Mouse (Mus musculus): ENCODE measurements around the gene Mindy3.
"Not testable (repeated sequence)": the region's sequence is repeated elsewhere in the genome, so short reads cannot be mapped to it uniquely, and the experiment has no call there.

Gene Mindy3

DNA sequence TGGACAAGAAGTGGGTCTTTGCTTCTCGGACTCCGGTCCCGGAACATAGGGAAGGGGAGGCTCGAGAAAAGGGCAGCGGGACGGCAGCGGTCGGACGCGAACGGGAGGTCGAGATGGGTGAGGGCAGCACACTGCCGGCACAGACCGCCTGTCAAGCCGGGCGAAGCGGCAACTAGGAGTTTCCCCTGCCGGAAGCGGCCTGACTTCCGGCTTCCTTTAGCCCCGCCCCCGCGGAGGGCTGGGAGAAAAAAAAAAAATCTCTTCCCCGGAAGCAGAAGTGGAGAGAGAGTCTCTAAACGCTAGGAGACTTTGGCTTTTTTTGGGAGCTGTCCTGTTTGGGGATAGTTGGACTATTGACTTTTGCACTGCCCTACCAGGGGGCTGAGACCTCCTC lies at the start of gene Mindy3:
Gene Mindy3, minus strand, starts transcription at position 209 of the 394 bp plus-strand sequence.
- DNase-seq: peak; percentile 93 to 96

DNA sequence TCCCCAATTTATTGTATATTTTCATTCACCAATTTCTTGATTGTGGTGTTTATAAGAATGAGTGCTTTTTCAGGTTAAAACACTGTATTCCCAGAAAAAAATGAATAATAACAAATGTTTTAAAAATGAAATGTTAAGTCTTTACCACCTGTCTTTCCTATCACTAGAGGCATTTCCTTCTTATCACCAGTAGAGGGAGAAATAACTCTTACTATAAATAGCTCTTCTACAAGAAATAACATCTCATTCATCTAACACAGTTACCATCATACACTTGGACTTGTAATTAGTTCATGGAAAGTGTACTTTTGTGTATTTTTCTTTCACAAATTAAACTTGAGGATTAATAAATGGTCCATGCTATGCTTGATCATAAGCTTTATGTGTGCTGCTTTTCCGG lies 40.5 kb upstream of the Mindy3 start:
- no peak for DNase-seq

DNA sequence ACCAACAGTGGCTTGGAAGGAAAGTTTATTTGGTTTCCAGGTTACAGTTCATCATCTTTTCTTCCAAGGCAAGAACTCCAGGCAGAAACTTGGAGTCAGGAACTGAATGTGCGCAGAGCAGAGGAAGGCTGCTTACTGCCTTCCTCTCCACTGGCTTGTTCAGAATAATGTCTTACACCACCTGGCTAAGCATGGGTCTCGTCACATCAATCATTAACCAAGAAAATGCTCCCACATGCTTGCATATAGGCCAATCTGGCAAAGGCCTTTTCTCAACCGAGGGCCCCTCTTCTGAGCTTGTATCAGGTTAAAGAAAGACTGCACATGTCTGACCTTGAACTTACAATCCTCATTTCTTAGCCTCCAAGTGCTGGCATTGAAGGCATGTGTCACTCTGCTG lies 30.8 kb upstream of the Mindy3 start:
- DNase-seq: no peak

DNA sequence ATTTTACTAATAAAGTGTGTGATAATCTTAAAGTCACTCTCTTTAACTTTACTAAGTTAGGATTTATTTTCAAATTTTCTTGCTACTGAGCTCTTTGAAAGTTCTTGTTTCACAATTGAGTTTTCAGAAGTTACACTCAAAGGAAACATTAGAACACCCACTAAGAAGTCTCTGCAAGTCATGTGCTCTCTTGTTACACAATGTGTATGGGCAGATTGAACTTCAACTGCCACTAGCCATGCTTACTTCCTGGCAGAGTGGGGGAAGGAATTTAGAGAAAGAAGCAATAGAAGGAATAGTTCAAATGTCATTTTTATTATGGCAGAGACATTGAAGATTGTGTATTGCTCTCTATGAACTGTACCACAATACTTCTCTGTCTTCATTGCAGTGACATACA lies 20.9 kb upstream of the Mindy3 start:
- DNase-seq: no peak

DNA sequence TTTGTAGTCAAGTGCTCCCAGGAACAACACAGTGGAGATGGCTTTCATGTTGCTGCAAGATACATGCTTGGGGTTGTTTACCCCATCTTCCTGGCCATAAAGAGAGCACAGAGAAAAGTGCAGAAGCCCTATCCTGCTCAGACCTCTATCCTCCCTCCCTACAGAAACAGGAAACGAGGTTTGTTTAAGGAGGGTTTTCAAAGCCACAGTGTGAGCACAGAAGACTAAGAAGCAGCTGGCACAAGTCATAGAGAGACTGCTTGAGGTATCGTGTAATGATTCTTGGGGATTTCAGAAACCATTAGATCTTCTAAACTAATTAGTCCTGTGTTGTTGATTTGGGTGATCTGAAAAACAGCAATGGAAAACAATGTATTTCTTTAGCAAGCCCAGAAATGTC lies 20.3 kb upstream of the Mindy3 start:
- DNase-seq: no peak

DNA sequence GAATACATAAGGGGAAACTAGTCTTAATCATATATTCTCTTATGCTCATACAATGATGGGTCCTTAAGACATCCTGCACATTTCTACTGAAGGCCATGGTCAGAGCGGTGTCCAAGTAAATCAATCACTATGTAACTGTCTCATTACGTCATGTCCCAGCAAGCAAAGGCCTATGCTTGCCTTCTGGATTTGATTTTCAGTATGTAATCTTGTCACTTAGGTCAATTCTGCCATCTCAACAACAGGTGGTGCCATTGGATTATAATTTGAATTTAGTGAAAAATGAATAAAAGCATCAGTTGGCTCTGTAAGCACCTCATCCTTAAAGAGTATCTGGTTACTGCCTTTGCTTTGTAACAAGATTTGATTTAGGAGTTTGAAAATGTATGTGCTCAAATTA lies 18.9 kb upstream of the Mindy3 start:
- no peak for DNase-seq

DNA sequence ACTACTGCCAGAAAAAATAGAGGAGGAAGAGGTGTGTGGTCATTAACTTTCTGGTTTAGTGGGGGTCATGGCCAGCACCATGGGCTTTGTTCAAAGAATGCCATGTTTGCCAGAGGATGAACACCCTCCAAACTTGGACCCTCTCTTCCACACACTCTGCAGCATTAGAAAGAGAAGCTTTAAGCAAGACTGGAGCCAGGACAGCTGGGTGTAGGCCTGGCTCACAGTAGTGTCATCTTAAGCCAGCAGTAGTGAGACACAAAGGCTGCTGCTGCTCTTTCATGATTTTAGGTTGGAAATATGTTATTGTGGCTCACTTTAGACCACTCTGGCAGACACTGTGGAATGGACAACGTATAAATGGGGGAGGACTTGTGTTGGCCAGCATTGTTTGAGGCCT lies 12.8 kb upstream of the Mindy3 start:
- no peak for DNase-seq

DNA sequence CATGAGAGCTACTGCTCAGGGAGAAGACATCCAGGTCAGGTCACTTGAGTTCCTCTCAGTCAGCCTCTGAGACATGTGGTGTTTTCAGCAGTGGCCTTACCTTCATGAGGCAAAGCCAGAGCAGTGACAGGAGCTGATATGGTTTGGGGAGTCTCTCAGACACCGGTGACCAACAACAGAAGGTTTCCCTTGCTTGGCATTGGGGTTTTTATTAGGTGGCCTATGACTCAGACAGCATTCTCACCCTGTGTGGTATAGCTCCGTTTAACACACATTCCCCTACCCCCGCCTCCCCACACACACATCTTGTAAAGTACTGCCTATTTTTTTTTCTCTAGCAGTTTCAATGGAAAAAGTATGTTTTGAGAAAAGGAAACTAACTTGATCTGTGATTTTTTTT lies 5.1 kb upstream of the Mindy3 start:
- DNase-seq: no peak

DNA sequence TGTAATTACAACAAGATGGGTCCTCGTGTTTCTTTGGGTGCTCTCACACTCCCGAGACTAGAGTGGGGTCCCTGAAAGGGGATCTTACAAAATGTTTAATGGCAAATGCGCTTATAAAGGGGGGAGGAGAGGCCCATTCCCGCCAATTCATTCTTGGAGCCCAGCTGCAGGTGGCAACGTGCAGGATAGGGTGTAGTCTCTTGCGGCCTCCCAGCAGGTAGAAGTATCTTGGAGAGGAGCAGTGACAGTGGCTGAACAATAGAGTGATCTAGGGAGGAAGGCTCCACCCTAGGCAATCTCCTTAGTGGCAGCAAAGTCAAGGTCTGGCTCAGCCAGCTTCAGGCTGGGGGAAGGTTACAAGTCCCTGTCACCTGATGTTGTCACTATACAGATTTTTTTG lies 4.2 kb upstream of the Mindy3 start:
- DNase-seq: not testable (repeated sequence)

DNA sequence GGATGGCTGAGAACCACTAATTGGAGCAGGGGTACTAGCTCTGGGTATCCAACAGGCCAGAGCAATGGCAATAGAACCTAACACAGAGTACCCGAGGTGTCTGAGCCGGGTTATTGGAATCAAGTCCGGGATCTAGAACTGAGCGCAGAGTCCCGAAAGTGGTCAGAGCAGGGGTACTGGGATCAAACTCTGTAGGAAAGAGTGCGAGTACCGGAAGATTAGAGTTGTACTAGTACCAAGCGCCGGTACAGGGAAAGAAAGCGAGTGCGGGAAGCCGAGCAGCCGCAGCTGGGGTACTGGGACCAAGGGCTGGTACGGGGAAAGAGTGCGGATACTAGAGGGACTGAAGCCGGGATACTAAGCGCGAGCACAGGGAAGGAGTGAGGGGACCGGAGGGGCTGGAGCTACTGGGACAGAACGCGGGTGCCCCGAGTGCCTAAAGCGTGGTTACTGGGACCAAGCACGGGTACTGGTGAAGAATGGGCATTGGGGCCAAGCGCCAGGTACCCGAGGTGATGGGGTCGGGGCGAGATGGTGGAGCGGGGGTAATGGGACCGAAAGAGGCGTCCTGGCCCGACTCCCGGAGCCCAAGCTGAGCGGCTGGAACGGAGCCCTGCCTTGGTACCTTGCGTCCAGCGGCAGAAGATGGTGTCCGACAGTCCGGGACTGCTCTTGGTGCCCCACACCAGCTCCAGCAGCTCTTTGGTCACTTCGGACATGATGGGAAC lies 572 bp downstream of the Mindy3 start:
- DNase-seq: peak in 1 of 2 experiments; percentile 25

DNA sequence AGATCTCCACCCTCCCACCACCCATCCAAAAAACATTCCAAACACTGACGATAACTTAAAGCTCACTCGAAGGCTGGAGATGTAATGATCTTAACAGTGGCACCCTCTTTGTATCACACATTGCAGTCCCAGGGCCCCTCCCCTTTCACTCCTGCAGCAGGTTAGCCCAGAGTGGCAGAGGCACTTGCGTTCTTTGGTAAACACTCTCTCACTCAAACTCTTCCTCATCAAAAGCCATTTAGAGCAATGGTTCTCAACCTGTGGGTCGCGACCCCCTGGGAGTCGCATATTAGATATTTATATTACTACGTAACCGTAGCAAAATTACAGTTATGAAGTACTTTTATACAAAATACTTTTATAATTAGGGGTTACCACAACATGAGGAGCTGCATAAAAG lies 1.1 kb downstream of the Mindy3 start:
- peak in 1 of 2 experiments; percentile 24 for DNase-seq

DNA sequence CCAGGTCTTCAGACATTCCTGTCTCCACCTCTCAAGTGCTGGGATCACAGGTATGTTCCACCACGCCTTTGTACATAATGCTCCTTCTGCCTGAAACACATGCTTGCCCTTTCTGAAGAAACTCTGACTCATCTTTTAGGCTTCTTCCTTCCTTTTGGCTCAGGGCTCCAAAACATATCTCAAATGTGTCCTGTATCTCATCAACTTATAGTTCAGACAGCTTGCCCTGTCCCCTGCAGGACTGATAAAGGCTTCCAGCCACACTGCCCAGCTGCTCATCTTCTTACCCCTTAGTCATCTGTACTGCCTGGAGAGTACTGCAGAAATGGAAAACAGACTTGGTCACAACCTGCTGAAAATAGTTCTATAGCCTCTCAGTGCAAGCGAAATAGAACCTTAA lies 7.0 kb downstream of the Mindy3 start:
- no peak for DNase-seq

DNA sequence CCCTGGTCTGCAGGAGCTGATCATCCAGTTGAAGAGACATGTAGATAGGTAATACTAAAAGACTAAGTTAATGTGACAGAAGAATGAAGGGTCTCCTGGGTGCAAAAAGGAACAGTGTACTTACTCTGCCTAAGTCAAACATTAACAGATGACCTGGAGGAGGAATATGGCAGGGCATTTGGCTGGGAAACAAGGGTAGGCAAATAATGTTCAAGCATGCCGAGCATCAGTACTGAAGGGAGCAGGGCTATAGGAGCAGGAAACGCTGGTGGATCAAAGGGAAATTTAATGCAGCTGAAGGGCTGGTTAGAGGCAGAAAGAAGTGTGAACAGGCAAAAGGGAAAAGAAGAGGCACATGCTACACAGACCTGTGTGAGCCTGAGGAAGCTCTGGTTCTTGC lies 8.1 kb downstream of the Mindy3 start:
- peak; percentile 11 to 34 for DNase-seq

DNA sequence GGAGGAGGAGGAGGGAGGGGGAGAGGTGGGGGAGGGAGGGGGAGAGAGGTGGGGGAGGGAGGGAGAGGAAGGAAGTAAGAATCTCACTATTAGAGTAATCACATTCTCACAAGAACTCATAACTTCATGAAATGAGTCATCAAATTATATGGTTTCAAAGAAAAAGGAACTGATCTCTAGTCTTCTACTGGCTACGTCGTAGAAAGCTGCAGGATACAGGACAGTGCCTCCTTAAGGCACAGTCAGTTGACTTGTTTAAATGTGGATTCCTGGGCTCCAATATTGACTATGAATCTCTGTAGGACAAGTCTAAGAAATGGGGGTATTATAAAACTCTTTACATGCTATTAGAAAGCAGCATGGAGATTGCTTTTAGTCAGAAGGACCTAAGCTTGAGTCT lies 12.5 kb downstream of the Mindy3 start:
- DNase-seq: no peak

DNA sequence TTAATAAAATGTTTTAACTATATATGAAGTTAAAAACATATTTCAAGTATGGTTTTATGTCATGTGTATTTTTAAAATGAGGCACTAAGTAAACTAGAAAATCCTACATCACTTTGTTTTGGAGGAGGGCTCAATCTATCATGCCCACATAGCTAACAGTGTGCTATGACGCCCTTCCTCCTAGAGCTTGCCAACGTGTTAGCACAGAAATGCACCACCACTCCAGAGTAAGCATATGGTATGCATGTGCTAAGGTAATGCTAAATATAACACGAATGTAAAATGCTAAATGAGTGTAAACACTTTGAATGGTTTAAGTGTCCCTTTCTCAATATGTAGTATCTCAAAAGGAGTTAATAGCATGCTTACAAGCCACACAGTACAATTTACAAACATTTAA lies 16.8 kb downstream of the Mindy3 start:
- no peak for DNase-seq

DNA sequence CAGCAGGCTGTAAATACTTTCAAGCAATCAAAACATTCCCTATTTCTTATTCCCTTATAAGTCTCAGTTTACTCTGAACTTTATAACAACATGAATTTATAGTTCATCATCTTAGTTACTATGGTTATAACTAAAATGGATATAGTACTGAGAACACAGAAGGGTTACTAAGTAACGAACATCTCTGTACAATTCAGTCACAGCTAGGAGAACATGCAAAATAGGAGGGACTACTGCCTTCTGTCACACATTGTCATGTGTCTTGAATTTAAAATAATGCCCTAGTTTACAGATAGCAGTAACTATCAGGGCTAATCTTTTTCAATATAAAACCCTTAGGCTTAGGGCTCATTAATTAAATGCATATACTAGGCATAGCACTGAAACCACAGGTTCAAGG lies 18.1 kb downstream of the Mindy3 start:
- no peak for DNase-seq

DNA sequence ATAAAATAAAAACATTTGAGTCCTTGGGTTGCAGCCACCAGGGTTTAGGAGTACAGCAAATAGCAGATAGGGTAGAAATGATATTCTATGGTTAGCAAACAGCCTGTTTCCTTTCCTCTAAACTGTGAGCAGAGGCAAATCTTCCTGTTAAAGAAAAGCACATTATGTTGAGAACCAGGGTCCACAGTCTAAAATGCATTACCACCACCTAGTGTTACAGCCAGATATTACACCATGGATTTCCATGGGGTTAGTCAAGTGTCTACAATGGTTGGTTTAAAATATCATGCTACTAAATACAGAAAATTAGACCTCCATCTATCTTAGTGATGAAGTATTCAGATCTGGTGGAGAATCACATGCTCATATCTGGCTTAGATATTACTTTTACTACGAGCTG lies 30.2 kb downstream of the Mindy3 start:
- peak; percentile 42 to 46 for DNase-seq

DNA sequence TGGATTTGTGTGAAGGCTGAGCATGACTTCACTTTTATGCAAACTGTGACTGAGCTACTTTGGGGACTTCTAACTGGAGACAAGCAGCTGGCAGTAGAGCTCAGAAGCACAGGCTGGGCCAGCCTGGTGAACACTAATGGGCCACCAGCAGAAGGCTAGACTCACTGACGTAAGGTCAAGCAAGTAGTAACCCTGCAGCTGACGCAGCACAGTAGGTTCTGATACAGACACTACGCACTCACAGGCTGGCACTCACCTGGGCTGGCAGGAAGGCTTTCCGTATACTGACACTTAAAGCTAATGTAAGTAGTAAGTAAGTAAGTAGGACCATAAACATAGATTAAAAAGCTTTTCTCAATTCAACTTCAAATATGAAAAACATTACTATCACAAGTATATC lies 30.7 kb downstream of the Mindy3 start:
- no peak for DNase-seq

DNA sequence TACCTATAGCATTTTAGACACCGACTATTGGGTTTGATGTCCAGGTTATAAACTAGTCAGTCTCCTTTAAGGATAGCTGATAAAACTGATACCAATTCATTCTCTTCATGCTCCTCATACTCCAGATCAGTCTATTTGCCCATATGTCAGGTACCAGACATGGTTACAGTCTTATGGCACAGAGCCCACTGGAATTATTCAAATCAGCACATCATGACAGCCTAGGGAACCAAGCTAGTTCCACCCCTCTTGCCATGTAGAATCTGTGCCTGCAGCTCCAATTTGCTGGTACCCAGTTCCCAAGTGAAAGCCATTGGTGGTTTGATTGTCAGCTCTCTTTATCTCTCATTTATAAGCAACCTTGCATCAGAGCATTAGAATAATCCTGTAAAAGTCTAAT lies 34.9 kb downstream of the Mindy3 start:
- no peak for DNase-seq

DNA sequence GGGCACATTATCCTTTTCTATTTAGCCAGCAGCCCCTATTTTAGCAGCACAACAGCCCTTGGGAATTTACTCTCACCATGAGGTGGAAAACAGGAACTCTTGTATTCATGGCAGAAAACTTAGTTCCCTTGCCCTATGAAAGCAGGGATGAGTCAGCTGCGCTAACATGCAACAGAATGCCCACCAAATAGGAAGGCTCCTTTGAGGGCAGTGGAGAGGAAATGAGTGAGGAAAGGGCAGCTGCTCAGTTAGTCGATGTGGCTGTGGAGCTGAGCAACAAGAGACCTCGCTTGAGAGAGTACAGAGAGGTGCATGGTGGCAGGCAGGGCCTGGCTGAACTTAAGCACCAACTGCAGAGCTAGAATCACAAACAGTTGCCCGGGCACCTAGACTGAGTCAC lies 36.6 kb downstream of the Mindy3 start:
- DNase-seq: no peak

DNA sequence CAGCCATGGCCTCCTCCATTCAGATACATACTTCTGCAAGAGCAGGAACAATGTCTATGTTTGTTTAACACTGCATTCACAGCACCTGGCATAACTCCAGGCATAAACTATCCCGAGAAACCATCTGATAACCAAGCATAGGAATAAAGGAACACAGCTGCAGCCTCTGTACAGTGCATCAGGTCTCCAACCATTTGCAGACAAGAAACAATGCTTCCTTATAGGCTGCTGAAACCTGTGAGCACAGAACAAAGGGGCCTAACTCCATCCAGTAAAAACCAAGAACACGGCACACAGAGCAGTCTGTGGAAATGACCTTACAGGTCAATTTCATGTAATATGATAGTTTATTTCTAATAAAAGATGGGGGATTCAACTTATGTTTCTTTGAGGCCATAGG lies 39.0 kb downstream of the Mindy3 start:
- DNase-seq: no peak

DNA sequence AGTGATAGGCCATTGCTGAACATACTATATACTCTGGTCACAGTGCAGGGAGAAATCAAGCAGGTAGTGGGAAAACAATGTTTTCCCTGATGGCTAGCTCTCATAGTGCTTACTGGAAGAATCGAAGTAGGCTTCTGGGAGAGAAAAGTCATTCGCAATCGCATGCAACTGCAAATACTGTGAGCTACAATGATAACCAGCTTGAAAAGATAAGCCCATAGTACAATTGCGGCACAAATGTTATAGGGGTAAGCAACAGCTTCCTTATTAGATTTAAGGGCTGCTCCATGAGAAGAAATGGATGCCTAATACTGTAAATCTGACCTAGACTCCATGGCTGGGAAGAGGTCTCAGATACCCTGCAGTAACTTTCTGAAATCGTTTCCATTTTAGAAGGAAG lies 40.7 kb downstream of the Mindy3 start:
- DNase-seq: no peak

DNA sequence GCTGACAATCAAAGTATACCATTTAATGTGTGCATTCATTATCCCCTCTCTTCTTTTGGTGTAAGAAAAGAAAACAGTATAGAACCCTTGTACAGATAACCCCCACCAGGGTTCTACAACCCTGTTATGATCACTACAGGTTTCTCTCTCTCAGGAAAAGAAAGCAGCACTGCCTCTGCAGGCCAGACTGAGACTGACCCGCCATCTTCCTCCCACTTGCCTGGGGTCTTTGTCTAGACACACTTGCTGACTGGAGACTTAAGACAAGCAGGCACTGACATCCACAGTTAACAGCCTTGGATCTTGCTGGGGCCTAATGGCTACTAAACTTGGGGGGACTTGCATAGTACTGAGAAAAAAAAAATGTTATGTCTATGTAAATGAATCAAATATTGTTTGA lies 42.2 kb downstream of the Mindy3 start:
- no peak for DNase-seq

DNA sequence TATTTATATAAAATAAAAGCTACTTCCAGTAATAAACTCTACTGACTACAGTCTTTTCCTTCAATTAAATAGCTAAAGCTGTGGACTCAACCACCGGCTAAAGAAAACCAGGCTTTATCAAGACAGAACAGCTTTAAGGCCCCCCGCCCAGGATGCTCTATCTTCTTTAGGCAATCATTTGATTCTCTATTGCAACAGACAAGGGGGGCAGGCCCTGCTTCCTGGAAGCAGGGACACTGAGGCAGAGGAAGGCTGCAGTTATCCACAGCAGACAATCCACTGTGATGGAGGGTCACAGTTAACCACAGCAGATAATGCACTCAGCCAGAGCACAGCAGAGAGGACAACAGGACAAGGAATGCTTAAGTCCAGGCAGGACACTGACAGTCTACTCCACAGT lies 46.4 kb downstream of the Mindy3 start:
- no peak for DNase-seq

DNA sequence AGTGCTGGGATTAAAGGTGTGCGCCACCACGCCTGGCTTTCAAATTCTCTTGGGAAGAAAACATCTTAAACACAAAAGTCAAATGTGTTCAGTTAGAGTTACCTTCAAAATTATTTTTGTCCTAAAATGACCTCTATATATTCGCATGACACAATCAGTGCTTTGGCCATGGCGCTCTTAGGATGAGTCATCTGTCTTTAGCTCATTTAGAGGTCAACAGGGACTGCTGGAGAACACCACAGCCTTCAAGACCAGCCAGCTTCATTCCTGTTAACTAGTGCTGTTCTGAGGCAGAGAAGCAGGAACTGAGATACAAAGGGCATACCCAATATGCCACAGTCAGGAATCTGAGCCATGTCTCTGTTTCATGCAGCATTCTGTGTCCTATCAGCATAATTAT lies 47.9 kb downstream of the Mindy3 start:
- no peak for DNase-seq

DNA sequence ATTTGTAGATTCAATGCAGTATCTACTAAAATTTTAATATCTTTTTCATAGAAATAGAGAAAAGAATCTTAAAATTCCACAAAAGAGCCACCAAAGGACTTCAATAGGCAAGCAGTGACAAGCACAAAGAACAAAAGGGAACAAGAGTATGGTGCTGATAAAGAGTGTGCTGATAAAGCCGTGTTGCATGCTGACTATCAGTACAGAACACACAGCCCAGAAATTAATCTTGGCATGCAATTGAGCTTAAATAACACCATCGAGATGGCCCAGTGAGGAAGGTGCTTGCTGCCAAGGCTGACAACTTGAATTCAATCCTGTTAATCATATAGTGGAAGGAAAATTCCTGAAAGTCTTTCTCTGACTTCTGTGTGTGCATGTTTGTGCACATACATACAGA lies 50.8 kb downstream of the Mindy3 start:
- DNase-seq: no peak
